Mouse (Mus musculus) liver, embryonic 14.5 days (tissue): ENCODE results near the gene Platr17. TPM values are rescaled to one million over a fixed set of nuclear protein-coding genes. Genes with fewer than 3 reads are reported as not detected.

Source experiments
- ATAC-seq: fragments of 200-750 bp; cut with Nextera tagmentation; 2 replicates; pipeline ENCODE4 v1.8.0; 2017; ENCODE audit warnings: moderate number of reproducible peaks, mild to moderate bottlenecking, moderate library complexity; ENCODE audit not compliant: insufficient read depth
- DNase-seq, 3 experiments: peaks; one replicate each; pipeline ENCODE4 v3.0.0-alpha.2; 2012 to 2013; ENCODE audit warnings: low read depth in 3 of 3, low spot score in 3 of 3
- H3K27ac ChIP-seq: fragments of 300-500 bp; sonication (generic); 2 replicates; pipeline ENCODE4 v1.5.1; 2014; ENCODE audit warnings: moderate library complexity, mild to moderate bottlenecking, control low read depth, inconsistent platforms
- H3K27me3 ChIP-seq: fragments of 300-500 bp; sonication (generic); 2 replicates; pipeline ENCODE4 v1.6.1; 2014; ENCODE audit warnings: mild to moderate bottlenecking, low read length, moderate library complexity; ENCODE audit not compliant: control insufficient read depth, insufficient read depth
- H3K36me3 ChIP-seq: fragments of 300-500 bp; sonication (generic); replicated peaks from 2 replicates; pipeline ENCODE4 v1.6.1; 2014; ENCODE audit warnings: low read depth; ENCODE audit not compliant: control insufficient read depth, insufficient read depth
- H3K4me1 ChIP-seq, 2 experiments: fragments of 200-500 bp in 1 of 2; fragments of 300-500 bp in 1 of 2; sonication (generic) in 1 of 2; replicated peaks; 2 replicates each; pipeline ENCODE4 v1.6.1; 2012 to 2014; ENCODE audit warnings: antibody characterized with exemption in 1 of 2, inconsistent platforms in 1 of 2, low read length in 1 of 2; ENCODE audit not compliant: control insufficient read depth in 2 of 2, insufficient read depth in 2 of 2
- H3K4me2 ChIP-seq: fragments of 300-500 bp; sonication (generic); 2 replicates; pipeline ENCODE4 v1.6.1; 2014; ENCODE audit warnings: low read depth, mild to moderate bottlenecking, control low read depth, moderate library complexity
- H3K4me3 ChIP-seq, 2 experiments: fragments of 200-500 bp in 1 of 2; fragments of 300-500 bp in 1 of 2; sonication (generic) in 1 of 2; 2 replicates each; pipeline ENCODE4 v1.5.1; 2012 to 2014; ENCODE audit warnings: low read depth in 2 of 2, low read length in 2 of 2, mild to moderate bottlenecking in 2 of 2, control low read depth in 1 of 2, inconsistent platforms in 1 of 2, moderate library complexity in 1 of 2; ENCODE audit not compliant: insufficient read depth in 1 of 2
- H3K9ac ChIP-seq: fragments of 300-500 bp; sonication (generic); replicated peaks from 2 replicates; pipeline ENCODE4 v1.6.1; 2014; ENCODE audit warnings: mild to moderate bottlenecking, control low read depth, moderate library complexity
- H3K9me3 ChIP-seq: fragments of 300-500 bp; sonication (generic); 2 replicates; pipeline ENCODE4 v1.6.1; 2016; ENCODE audit warnings: low read length, mixed read lengths; ENCODE audit not compliant: control insufficient read depth
- CTCF ChIP-seq: IDR thresholded peaks from 2 replicates; pipeline ENCODE4 v1.5.1; 2016; ENCODE audit warnings: antibody characterized with exemption, low read depth, control low read depth
- EP300 ChIP-seq: IDR thresholded peaks from 2 replicates; pipeline ENCODE4 v1.6.1; 2016; ENCODE audit warnings: antibody characterized with exemption, low read depth
- WGBS: fragments of 180-500 bp; shearing (Covaris S2); extraction: QIAGEN DNeasy Blood & Tissue Kit; methylation state at CpG from one replicate; pipeline ENCODE4 v1.1.7; 2014; ENCODE audit not compliant: insufficient replicate concordance; 5-methylcytosine and 5-hydroxymethylcytosine counted together
- polyA plus RNA-seq, 2 experiments: library from polyadenylated mRNA; depleted of rRNA in 1 of 2; stranded (reverse) in 1 of 2; unstranded in 1 of 2; fragments of >200 nt; fragmentation: Nextera tagmentation in 1 of 2; extraction: Ambion mirVana in 1 of 2; gene quantifications; 2 replicates each; pipeline versions ENCODE4 v1.2.1 to v1.2.3; 2012 to 2014

The Platr17 gene
- polyA plus RNA-seq, 2 experiments, result 0.20 to 0.36 TPM

GRCm38 (mm10) chr17:33909077-33909868, 4.3 kb downstream of the Platr17 start, which contains the start of gene Daxx:
Gene Daxx (plus strand): TSS chr17:33909414.
- peak; percentile 92 to 93 (median 92) for DNase-seq
- H3K27me3 ChIP-seq, result no peaks in the 10 kb centered on the region
- ATAC-seq, result peak; percentile 93
- no peaks in the 10 kb centered on the region for H3K9me3 ChIP-seq
- H3K9ac ChIP-seq, result peak within 1 kb of the TSS; percentile 98
- peak within 1 kb of the TSS; percentile 87 for H3K27ac ChIP-seq
- peak within 1 kb of the TSS; percentile 73 to 97 for H3K4me3 ChIP-seq
- peak within 1 kb of the TSS; percentile 98 for H3K4me2 ChIP-seq
- H3K36me3 ChIP-seq, result peaks cover 27% of the 10 kb centered on the region
- H3K4me1 ChIP-seq, result peaks cover 6 to 15% of the 10 kb centered on the region in 2 experiments
- under 1% methylated on average over 68 of the region's 68 CpGs for WGBS
- no peak for TF ChIP-seq CTCF
- no peak for TF ChIP-seq EP300

- Histone ChIP-seq H3K27ac (peak overlapping the region; percentile 87), H3K4me2 (peak overlapping the region; percentile 98), H3K9me3 (no peaks in the 10 kb centered on the region), H3K4me3 (peak overlapping the region; percentile 73 to 97), H3K27me3 (no peaks in the 10 kb centered on the region), H3K9ac (peak overlapping the region; percentile 98), H3K36me3 (peaks cover 27% of the 10 kb centered on the region), H3K4me1 (peaks cover 7 to 15% of the 10 kb centered on the region in 2 experiments)
- 0 out of 2 replicates have a peak, but pooled peaks have one; percentile 1 for ATAC-seq
- TF ChIP-seq EP300 (no peak), CTCF (no peak)
- 0% methylated on average over 14 of the region's 14 CpGs for WGBS
- DNase-seq, result no peak
Observed at GRCm38 (mm10) chr17:33909869-33910250, 4.9 kb downstream of the Platr17 start.

GRCm38 (mm10) chr17:33910346-33911051, 5.6 kb downstream of the Platr17 start:
- TF ChIP-seq EP300 (no peak), CTCF (peak; percentile 52)
- H3K27ac ChIP-seq, result no peak overlapping the region
- no peak for DNase-seq
- 42% methylated on average over 11 of the region's 11 CpGs for WGBS
- H3K27me3 ChIP-seq, result no peaks in the 10 kb centered on the region
- ATAC-seq, result no peak
- H3K36me3 ChIP-seq, result peaks cover 27% of the 10 kb centered on the region
- peaks cover 11 to 18% of the 10 kb centered on the region in 2 experiments for H3K4me1 ChIP-seq
- no peaks in the 10 kb centered on the region for H3K9me3 ChIP-seq
- H3K9ac ChIP-seq, result peak overlapping the region; percentile 98
- peak overlapping the region; percentile 98 for H3K4me2 ChIP-seq
- peak overlapping the region; percentile 73 to 97 for H3K4me3 ChIP-seq

- DNase-seq (no peak), ATAC-seq (no peak)
- H3K27me3 ChIP-seq, result no peaks in the 10 kb centered on the region
- no peaks in the 10 kb centered on the region for H3K9me3 ChIP-seq
- no peak overlapping the region for H3K9ac ChIP-seq
- peaks cover 27% of the 10 kb centered on the region for H3K36me3 ChIP-seq
- H3K4me1 ChIP-seq, result peaks cover 11 to 18% of the 10 kb centered on the region in 2 experiments
- H3K27ac ChIP-seq, result no peak overlapping the region
- no peak overlapping the region for H3K4me3 ChIP-seq
- WGBS, result 88% methylated on average over 31 of the region's 31 CpGs
- no peak overlapping the region for H3K4me2 ChIP-seq
- TF ChIP-seq EP300 (no peak), CTCF (no peak)
Observed at GRCm38 (mm10) chr17:33911052-33911812, 6.3 kb downstream of the Platr17 start.
